Mouse (Mus musculus): Measurements from ENCODE around the gene Sppl2a. TPM values are rescaled to one million over a fixed set of nuclear protein-coding genes. Genes with fewer than 3 reads are reported as not detected.
"Not testable (repeated sequence)": the region's sequence is repeated elsewhere in the genome, so short reads cannot be mapped to it uniquely, and the experiment has no call there.

Sppl2a gene
- polyA plus RNA-seq, 1 experiment from 2014 or later, result 47.1 TPM

DNA sequence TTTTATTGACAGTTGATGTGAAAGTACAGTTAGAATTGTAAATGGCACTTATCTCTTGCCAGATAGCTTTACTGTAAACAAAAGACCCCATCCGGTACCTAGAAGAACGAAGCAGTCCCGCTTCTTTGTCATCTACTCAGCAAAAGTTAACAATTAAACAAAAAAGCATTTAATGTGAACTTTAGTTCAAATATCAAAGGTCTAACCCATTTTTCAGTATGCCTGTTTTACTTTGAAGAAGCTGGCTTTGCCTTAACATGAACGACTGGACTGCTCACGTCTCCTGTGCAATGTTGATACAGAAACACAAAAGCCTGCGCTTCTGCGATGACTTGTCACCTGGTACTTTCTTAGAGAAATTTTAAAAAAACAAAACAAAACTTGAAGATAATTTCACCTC is 40.7 kb downstream of the Sppl2a start:
- no peaks in the 10 kb centered on the region for H3K4me1 ChIP-seq
- H3K27me3 ChIP-seq, result no peaks in the 10 kb centered on the region
- no peak overlapping the region for H3K4me3 ChIP-seq
- H3K4me2 ChIP-seq (replicated peaks), result no peak overlapping the region
- H3K27ac ChIP-seq, result no peak overlapping the region
- 94% methylated on average over 7 of the region's 7 CpGs for WGBS
- H3K9ac ChIP-seq, result no peak overlapping the region
- no peaks in the 10 kb centered on the region for H3K9me3 ChIP-seq
- H3K36me3 ChIP-seq, result no peaks in the 10 kb centered on the region
- ATAC-seq (ENCODE audit: insufficient number of reproducible peaks, insufficient read depth, low FRiP score, low TSS enrichment), result no peak

DNA sequence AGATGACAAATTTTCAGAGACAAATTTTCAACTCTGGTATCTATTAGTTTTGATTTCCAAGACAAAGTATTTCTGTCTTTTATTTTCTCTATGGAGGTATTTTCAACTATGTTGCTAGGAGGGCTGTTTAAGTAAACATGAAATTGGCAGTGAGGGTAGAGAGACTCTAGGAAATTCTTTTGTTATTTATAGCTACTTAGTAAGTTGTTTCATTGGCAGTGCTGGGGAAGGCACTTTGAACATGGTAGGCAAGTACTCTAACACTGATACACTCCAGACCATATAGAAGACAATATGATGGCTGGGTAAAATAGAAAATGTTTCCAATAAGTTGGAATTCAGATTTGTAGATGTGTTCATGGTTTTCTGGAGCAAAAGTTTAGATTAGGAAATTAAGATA is 41.3 kb downstream of the Sppl2a start:
- no peak for ATAC-seq (ENCODE audit: insufficient number of reproducible peaks, insufficient read depth, low FRiP score, low TSS enrichment)
- Histone ChIP-seq H3K4me3 (no peak overlapping the region), H3K27ac (no peak overlapping the region), H3K4me1 (no peaks in the 10 kb centered on the region), H3K27me3 (no peaks in the 10 kb centered on the region), H3K9ac (no peak overlapping the region), H3K9me3 (no peaks in the 10 kb centered on the region), H3K36me3 (no peaks in the 10 kb centered on the region), H3K4me2 (replicated peaks) (no peak overlapping the region)

DNA sequence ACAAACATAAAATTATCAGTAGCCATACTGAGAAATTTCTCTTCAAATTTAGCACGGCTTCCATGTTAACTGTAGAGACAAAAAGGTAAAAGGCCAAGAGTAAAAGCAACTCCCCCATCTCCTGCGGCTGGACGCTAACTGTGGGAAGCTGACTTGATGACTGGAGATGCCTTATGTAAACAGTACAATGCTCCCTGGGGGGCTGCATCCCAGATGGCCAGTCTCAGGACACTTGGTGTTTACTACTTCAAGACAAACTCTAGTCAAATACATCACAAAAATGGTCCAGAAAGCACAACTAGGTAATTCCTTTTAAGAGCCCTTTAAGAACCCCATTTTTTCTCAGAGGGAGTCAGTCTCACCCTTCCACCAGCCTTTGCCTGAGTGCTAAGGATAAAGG is 45.9 kb downstream of the Sppl2a start:
- WGBS, result 56% methylated on average over 3 of the region's 3 CpGs
- H3K27me3 ChIP-seq, result no peaks in the 10 kb centered on the region

DNA sequence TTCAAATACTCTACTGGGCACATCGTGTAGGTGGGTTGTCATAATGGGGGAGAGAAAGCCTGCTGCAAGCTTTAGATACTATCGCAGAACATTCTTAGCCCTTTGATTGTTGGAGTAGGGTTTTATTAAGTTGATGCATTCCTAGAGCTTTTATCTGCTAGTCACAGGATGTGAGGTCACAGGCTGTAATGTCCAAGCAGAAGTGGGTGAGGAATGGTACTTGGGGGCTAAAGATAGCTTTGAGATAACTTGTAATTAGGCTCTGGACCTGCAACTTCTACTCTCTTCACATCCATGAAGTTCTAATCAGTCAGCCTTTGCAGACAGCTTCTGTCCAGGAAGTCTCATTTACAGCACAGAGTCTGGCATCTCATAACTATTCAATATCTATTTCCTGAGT is 47.2 kb downstream of the Sppl2a start:
- Histone ChIP-seq H3K27me3 (no peaks in the 10 kb centered on the region), H3K4me2 (replicated peaks) (no peak overlapping the region), H3K9ac (no peak overlapping the region), H3K4me1 (no peaks in the 10 kb centered on the region), H3K27ac (no peak overlapping the region), H3K36me3 (no peaks in the 10 kb centered on the region), H3K4me3 (no peak overlapping the region), H3K9me3 (no peaks in the 10 kb centered on the region)
- WGBS, result 88% methylated on average over 2 of the region's 2 CpGs
- no peak for ATAC-seq (ENCODE audit: insufficient number of reproducible peaks, insufficient read depth, low FRiP score, low TSS enrichment)

More for the DNA sequence above, 45.9 kb downstream of the Sppl2a start:
- Histone ChIP-seq H3K9me3 (no peaks in the 10 kb centered on the region), H3K9ac (no peak overlapping the region), H3K36me3 (no peaks in the 10 kb centered on the region), H3K4me2 (replicated peaks) (no peak overlapping the region), H3K4me3 (no peak overlapping the region), H3K4me1 (no peaks in the 10 kb centered on the region), H3K27ac (no peak overlapping the region)
- no peak for ATAC-seq (ENCODE audit: insufficient number of reproducible peaks, insufficient read depth, low FRiP score, low TSS enrichment)

DNA sequence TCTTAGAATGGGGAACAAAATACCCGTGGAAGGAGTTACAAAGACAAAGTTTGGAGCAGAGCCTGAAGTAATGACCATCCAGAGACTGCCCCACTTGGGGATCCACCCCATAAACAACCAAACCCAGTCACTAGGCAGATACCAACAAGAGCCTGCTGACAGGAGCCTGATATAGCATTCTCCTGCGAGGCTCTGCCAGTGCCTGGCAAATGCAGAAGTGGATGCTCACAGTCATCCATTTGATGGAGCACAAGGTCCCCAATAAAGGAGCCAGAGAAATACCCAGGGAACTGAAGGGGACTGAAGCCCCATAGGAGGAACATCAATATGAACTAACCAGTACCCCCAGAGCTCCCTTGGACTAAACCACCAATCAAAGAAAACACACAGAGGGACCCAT is 50.3 kb downstream of the Sppl2a start:
- H3K4me2 ChIP-seq (replicated peaks); H3K9me3 ChIP-seq; H3K4me1 ChIP-seq; H3K27me3 ChIP-seq; H3K4me3 ChIP-seq; H3K27ac ChIP-seq; ATAC-seq (ENCODE audit: insufficient number of reproducible peaks, insufficient read depth, low FRiP score, low TSS enrichment); H3K36me3 ChIP-seq; H3K9ac ChIP-seq: not testable (repeated sequence)
- 66% methylated on average over 2 of the region's 2 CpGs for WGBS

DNA sequence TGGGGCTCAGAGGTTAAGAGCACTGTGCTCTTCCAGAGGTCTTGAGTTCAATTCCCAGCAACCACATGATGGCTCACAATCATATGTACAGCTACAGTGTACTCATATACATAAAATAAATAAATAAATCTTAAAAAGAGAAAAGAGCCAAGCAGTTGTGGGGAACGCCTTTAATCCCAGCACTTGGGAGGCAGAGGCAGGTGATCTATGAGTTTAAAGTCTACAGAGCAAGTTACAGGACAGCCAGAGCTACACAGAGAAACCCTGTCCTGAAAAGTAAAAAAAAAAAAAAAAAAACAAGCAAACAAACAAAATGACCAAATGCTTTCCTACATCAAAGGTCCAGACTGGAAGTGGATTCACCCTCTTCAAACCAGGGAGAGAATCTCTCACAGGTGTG is 55.0 kb downstream of the Sppl2a start:
- Histone ChIP-seq H3K4me2 (replicated peaks) (no peak overlapping the region), H3K4me1 (peaks cover 7% of the 10 kb centered on the region), H3K27ac (no peak overlapping the region), H3K36me3 (no peaks in the 10 kb centered on the region), H3K4me3 (no peak overlapping the region), H3K27me3 (no peaks in the 10 kb centered on the region), H3K9me3 (no peaks in the 10 kb centered on the region), H3K9ac (no peak overlapping the region)
- ATAC-seq (ENCODE audit: insufficient number of reproducible peaks, insufficient read depth, low FRiP score, low TSS enrichment), result no peak
- WGBS, result 82% methylated on average over 1 of the region's 1 CpGs

DNA sequence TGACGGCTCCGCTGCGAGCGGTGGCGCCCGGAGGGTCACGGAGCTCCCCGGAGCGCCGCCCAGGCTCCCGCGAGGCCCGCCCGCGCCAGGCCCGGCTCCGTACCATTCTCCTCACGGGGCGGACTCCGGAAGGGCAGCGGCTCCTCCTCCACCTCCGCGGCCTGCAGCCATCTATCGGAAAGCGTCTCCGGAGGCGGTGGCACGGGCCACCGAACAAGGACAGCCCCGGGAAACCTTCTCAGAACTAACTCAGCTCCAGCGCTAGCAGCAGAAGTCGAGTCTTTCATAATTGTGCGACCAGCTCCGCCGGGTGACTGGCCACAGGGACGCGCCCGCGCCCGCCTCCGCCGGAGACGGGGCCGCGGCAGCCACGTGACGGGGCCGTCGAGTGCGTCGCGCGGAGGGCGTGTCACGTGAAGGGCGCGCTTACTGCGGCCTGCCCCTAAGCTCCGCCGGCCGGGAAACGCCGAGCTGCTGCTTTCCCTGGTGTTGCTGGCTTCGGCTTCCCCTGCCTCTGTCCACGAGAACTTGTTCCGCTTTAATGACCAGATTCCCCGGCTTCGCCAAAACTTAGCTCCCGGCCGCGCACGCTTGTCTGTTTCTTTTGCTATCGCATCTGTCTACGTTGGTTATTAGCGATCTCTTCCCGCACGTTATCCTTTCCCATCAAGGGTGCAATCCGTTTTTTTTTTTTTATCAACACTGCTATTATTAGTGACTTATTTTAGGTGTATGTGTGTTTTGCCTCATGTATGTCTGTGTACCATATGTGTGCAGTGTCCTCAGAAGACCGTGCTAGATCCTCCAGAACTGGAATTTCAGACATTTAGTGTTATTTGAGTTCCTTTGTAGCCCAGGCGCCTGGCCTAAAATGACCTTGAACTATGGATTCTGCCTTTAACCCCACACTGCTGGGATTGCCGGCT is 56.9 kb downstream of the Sppl2a start, which contains the start of gene Trpm7:
TSS of gene Trpm7 (minus strand) at position 360 of the 926 bp plus-strand sequence.
- H3K9ac ChIP-seq, result peak within 1 kb of the TSS; percentile 96
- 1% methylated on average over 80 of the region's 81 CpGs for WGBS
- H3K36me3 ChIP-seq, result no peaks in the 10 kb centered on the region
- peak; percentile 95 for ATAC-seq (ENCODE audit: insufficient number of reproducible peaks, insufficient read depth, low FRiP score, low TSS enrichment)
- peak within 1 kb of the TSS; percentile 98 for H3K27ac ChIP-seq
- no peaks in the 10 kb centered on the region for H3K27me3 ChIP-seq
- H3K4me1 ChIP-seq, result peaks cover 7% of the 10 kb centered on the region
- H3K4me3 ChIP-seq, result peak within 1 kb of the TSS; percentile 93
- H3K4me2 ChIP-seq (replicated peaks), result peak within 1 kb of the TSS; percentile 55
- H3K9me3 ChIP-seq, result no peaks in the 10 kb centered on the region

DNA sequence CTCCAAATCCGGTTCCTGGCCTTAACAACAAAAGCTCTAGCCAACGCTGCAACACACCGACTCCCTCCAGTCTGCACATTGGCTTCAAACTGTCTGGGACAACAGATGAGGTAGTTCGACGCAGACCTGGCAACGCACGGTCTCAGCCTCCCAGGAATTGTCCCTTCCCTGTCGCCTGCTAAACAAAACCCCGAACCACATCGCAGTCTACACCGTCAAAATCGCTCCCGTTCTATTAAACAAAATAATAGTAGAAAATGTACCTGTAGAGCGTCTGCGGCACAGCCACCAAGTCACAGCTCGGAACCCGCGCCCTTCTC is 57.6 kb downstream of the Sppl2a start:
- Histone ChIP-seq H3K27ac (peak overlapping the region; percentile 98), H3K9ac (peak overlapping the region; percentile 96), H3K4me3 (peak overlapping the region; percentile 93), H3K27me3 (no peaks in the 10 kb centered on the region), H3K9me3 (no peaks in the 10 kb centered on the region), H3K4me2 (replicated peaks) (peak overlapping the region; percentile 55), H3K36me3 (no peaks in the 10 kb centered on the region), H3K4me1 (peaks cover 7% of the 10 kb centered on the region)
- under 1% methylated on average over 18 of the region's 18 CpGs for WGBS
- ATAC-seq (ENCODE audit: insufficient number of reproducible peaks, insufficient read depth, low FRiP score, low TSS enrichment), result peak; percentile 58

DNA sequence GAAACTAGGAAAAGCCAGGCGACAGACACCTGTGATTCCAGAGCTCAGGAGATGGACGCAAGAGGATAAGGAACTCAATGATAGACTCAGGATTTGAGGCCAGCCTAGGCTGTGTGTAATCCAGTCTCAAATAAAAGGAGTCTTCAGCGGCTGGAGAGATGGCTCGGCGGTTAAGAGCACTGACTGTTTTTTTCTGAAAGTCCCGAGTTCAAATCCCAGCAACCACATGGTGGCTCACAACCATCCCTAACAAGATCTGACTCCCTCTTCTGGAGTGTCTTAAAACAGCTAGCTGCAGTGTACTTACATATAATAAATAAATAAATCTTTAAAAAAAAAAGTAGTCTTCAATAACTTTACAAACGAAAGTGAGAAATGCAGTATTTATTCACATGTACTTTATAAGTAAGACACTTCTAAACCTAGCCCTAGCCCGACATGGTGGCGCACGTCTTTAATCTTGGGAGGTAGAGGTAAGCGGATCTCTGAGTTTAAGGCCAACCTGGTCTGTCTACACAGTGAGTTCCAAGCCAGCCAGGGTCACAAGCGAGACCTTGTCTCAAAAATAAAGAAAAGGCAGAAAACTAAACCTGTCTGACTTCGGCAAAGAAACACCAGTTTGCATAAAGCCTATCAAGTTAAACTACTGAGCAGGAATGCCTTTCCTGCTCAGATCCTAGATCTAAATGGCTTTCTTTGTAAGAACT is 58.1 kb downstream of the Sppl2a start:
- peaks cover 9% of the 10 kb centered on the region for H3K4me1 ChIP-seq
- no peaks in the 10 kb centered on the region for H3K36me3 ChIP-seq
- WGBS, result 29% methylated on average over 13 of the region's 13 CpGs
- H3K27me3 ChIP-seq, result no peaks in the 10 kb centered on the region
- peak overlapping the region; percentile 55 for H3K4me2 ChIP-seq (replicated peaks)
- peak overlapping the region; percentile 98 for H3K27ac ChIP-seq
- H3K9ac ChIP-seq, result peak overlapping the region; percentile 96
- H3K4me3 ChIP-seq, result peak overlapping the region; percentile 93
- no peak for ATAC-seq (ENCODE audit: insufficient number of reproducible peaks, insufficient read depth, low FRiP score, low TSS enrichment)
- H3K9me3 ChIP-seq, result no peaks in the 10 kb centered on the region

DNA sequence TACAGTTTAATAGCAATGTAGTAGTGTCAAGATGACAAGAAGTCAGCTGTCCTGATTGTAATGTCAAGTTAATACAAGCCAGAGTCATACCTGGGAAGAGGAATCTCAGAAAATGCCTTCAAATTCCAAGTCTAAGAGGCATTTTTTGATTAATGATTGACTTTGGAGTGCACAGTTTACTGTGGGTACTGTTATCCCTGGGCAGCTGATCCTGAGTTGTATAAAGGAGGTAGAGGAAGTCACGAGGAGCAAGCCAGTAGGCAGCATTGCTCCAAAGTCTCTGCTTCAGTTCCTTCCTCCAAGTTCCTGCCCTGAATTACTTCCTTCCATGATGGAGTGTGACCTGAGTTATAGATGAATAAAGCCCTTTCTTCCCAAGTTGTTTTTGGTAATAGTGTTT is 66.7 kb downstream of the Sppl2a start:
- Histone ChIP-seq H3K4me1 (0 out of 2 replicates have a peak, but pooled peaks cover 2% of the 10 kb centered on the region), H3K27me3 (no peaks in the 10 kb centered on the region), H3K36me3 (no peaks in the 10 kb centered on the region), H3K4me3 (no peak overlapping the region), H3K9me3 (no peaks in the 10 kb centered on the region), H3K9ac (no peak overlapping the region), H3K27ac (no peak overlapping the region), H3K4me2 (replicated peaks) (no peak overlapping the region)
- no peak for ATAC-seq (ENCODE audit: insufficient number of reproducible peaks, insufficient read depth, low FRiP score, low TSS enrichment)
- 85% methylated on average over 1 of the region's 1 CpGs for WGBS

DNA sequence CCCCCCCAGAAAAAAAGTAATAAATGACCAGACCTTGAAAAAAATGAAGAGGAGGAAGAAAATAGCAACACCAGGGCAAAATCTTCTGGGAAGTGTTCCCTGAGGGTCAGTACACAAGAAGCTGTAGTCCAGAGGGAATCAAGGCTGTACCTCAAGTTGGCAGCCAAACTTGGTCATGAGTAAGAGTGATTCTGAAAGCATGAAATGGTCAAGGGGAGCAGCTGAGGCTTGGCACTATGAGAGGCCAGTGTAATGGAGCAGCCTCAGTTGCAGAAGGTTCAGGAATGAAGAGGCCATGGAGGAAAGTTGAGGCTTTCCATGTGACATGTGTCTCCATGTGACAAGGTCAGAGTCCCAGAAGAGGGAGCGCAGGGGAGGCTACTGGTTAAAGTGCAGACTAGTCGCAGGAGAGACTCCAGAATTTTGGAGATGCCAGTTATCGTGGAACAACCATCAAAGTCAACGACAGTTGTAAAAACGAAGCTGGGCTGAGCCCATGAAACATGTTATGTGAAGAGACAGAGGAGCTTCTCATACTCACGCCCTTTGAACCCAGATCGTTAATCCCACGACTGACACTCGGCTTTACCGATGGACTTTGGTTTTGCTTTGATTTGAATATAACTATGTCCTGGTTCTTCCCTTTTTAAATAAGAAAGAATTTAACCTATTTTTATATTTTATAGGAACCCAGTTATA is 67.4 kb downstream of the Sppl2a start:
- Histone ChIP-seq H3K27me3 (no peaks in the 10 kb centered on the region), H3K4me3 (no peak overlapping the region), H3K9me3 (no peaks in the 10 kb centered on the region), H3K4me1 (0 out of 2 replicates have a peak, but pooled peaks cover 2% of the 10 kb centered on the region), H3K4me2 (replicated peaks) (no peak overlapping the region), H3K27ac (no peak overlapping the region), H3K9ac (no peak overlapping the region), H3K36me3 (no peaks in the 10 kb centered on the region)
- 92% methylated on average over 10 of the region's 10 CpGs for WGBS
- no peak for ATAC-seq (ENCODE audit: insufficient number of reproducible peaks, insufficient read depth, low FRiP score, low TSS enrichment)

Data from embryonic facial prominence, embryonic 12.5 days (tissue).